In genomic region chr6:136100241-136100640, GRCm38 (mm10) we compare ENCODE assay signal across 28 mouse cellular contexts.
"Had no signal": no experiment of that assay in that cellular context is flagged by ENCODE, and none has a peak within 500 bp of the region (broad histone marks: within the 10 kb centered on the region; RNA-seq: fewer than 3 reads in every experiment).

No protein-coding gene starts in this region.

- DNase-seq: cerebellum, adult 2 months; cerebellum, adult 8-10 months; cerebellum, adult 9-10 months; cerebellum, adult 9-11 months; cerebellum, postnatal 10 days; cerebellum, postnatal 14 days; cerebellum, postnatal 25 days; cerebellum, postnatal 36 days; embryo, embryonic 11 days; forebrain, postnatal 0 days; gastrocnemius, adult 2 months; gastrocnemius, postnatal 10 days; gastrocnemius, postnatal 14 days; gastrocnemius, postnatal 25 days; gastrocnemius, postnatal 36 days; heart, adult 18-20 months; heart, adult 2 months had no signal

- H3K4me1 ChIP-seq: embryonic facial prominence, embryonic 13.5 days; embryonic facial prominence, embryonic 15.5 days; forebrain, embryonic 10.5 days; forebrain, embryonic 12.5 days; forebrain, embryonic 13.5 days; forebrain, embryonic 15.5 days had no signal

- H3K27ac ChIP-seq: embryonic facial prominence, embryonic 10.5 days; embryonic facial prominence, embryonic 12.5 days; embryonic facial prominence, embryonic 13.5 days; embryonic facial prominence, embryonic 15.5 days; forebrain, embryonic 10.5 days; forebrain, embryonic 12.5 days; forebrain, embryonic 13.5 days; forebrain, embryonic 15.5 days; gastrocnemius, adult 2 months; heart, adult 2 months had no signal

- H3K4me2 ChIP-seq: embryonic facial prominence, embryonic 12.5 days; embryonic facial prominence, embryonic 13.5 days; embryonic facial prominence, embryonic 15.5 days; forebrain, embryonic 12.5 days; forebrain, embryonic 13.5 days; forebrain, embryonic 15.5 days had no signal

- H3K27me3 ChIP-seq: embryonic facial prominence, embryonic 12.5 days; embryonic facial prominence, embryonic 13.5 days; embryonic facial prominence, embryonic 15.5 days; forebrain, embryonic 12.5 days; forebrain, embryonic 13.5 days; forebrain, embryonic 15.5 days had no signal

- H3K36me3 ChIP-seq: embryonic facial prominence, embryonic 10.5 days; embryonic facial prominence, embryonic 12.5 days; embryonic facial prominence, embryonic 13.5 days; embryonic facial prominence, embryonic 15.5 days; forebrain, embryonic 10.5 days; forebrain, embryonic 12.5 days; forebrain, embryonic 15.5 days had no signal

- ATAC-seq: forebrain, embryonic 13.5 days; forebrain, embryonic 14.5 days; forebrain, embryonic 15.5 days; forebrain, embryonic 16.5 days; forebrain, postnatal 0 days had no signal

- H3K9me3 ChIP-seq: embryonic facial prominence, embryonic 10.5 days; embryonic facial prominence, embryonic 12.5 days; embryonic facial prominence, embryonic 15.5 days; forebrain, embryonic 10.5 days; forebrain, embryonic 15.5 days had no signal

- H3K4me3 ChIP-seq: embryonic facial prominence, embryonic 10.5 days; embryonic facial prominence, embryonic 12.5 days; embryonic facial prominence, embryonic 13.5 days; embryonic facial prominence, embryonic 15.5 days; erythroblast, embryonic 14.5 days; forebrain, embryonic 10.5 days; forebrain, embryonic 12.5 days; forebrain, embryonic 13.5 days; forebrain, embryonic 15.5 days; gastrocnemius, adult 2 months; heart, adult 2 months had no signal

- H3K9ac ChIP-seq: embryonic facial prominence, embryonic 12.5 days; embryonic facial prominence, embryonic 13.5 days; embryonic facial prominence, embryonic 15.5 days; forebrain, embryonic 12.5 days; forebrain, embryonic 13.5 days; forebrain, embryonic 15.5 days; forebrain, postnatal 0 days had no signal
